Mouse (Mus musculus) left cerebral cortex, adult 18-20 months (tissue): ENCODE measurements around the gene Hist1h2bl. TPM values are rescaled to one million over a fixed set of nuclear protein-coding genes. Genes with fewer than 3 reads are reported as not detected.

Experiments used
- microRNA-seq, 2 experiments: library from miRNA; unstranded; fragments of <30 nt; microRNA quantifications; one replicate each; pipeline ENCODE4 v1.2.0; 2021
- total RNA-seq, 2 experiments: library from RNA; stranded (reverse); gene quantifications; 2 replicates each; pipeline ENCODE4 v1.2.3; 2021

The Hist1h2bl gene
- total RNA-seq, 2 experiments from 2014 or later, result 20.0 to 20.4 TPM

Small RNA genes within 50 kb of the gene (microRNA-seq; reads per million reads assigned to microRNA genes)
- 0 reads per million in 2 experiments for gene Gm44357
- 0 reads per million in 2 experiments for gene Gm44367
- 0 reads per million in 2 experiments for gene Gm44454

Other genes starting within 250 kb of the Hist1h2bl start
- under 1 TPM; 0.58 to 0.84 TPM for gene Nkapl, start 247.6 kb downstream of the Hist1h2bl start, total RNA-seq
- 1 to 10 TPM; 5.7 to 6.4 TPM for gene Zkscan4, start 237.2 kb downstream of the Hist1h2bl start, total RNA-seq
- not detected for gene Gm10065, start 236.7 kb downstream of the Hist1h2bl start, total RNA-seq
- gene AK157302, start 220.9 kb downstream of the Hist1h2bl start, total RNA-seq, result 10 to 100 TPM; 21.6 to 25.9 TPM
- gene Gm11273, start 214.7 kb downstream of the Hist1h2bl start, total RNA-seq, result 10 to 100 TPM; 60.5 to 66.3 TPM
- 10 to 100 TPM; 13.1 to 18.5 TPM for gene Zkscan8, start 185.0 kb downstream of the Hist1h2bl start, total RNA-seq
- not detected for gene Olfr1366, start 173.3 kb downstream of the Hist1h2bl start, total RNA-seq
- gene Olfr1535, start 156.2 kb downstream of the Hist1h2bl start, total RNA-seq, result not detected
- gene Olfr1364, start 134.4 kb downstream of the Hist1h2bl start, total RNA-seq, result not detected
- gene Olfr1362, start 102.1 kb downstream of the Hist1h2bl start, total RNA-seq, result not detected
- gene Olfr11, start 73.6 kb downstream of the Hist1h2bl start, total RNA-seq, result not detected
- gene Olfr1361, start 52.8 kb downstream of the Hist1h2bl start, total RNA-seq, result not detected
- gene Olfr1360, start 38.7 kb downstream of the Hist1h2bl start, total RNA-seq, result not detected
- gene Olfr1359, start 18.0 kb downstream of the Hist1h2bl start, total RNA-seq, result not detected
- gene Hist1h2ai, start 279 bp upstream of the Hist1h2bl start, total RNA-seq, result 10 to 100 TPM; 20.3 to 34.8 TPM
- gene Hist1h3h, start 1.5 kb upstream of the Hist1h2bl start, total RNA-seq, result 10 to 100 TPM; 57.9 to 62.6 TPM
- 1 to 10 TPM; 2.7 to 2.9 TPM for gene Hist1h2bm, start 5.9 kb upstream of the Hist1h2bl start, total RNA-seq
- gene Hist1h4j, start 18.9 kb upstream of the Hist1h2bl start, total RNA-seq, result 10 to 100 TPM; 21.0 to 22.9 TPM
- 100 to 1,000 TPM; 420 to 436 TPM for gene Hist1h4k, start 34.4 kb upstream of the Hist1h2bl start, total RNA-seq
- 10 to 100 TPM; 10.2 to 19.7 TPM for gene Hist1h2ak, start 37.7 kb upstream of the Hist1h2bl start, total RNA-seq
- 1 to 10 TPM; 6.3 to 9.2 TPM for gene Hist1h2bn, start 38.0 kb upstream of the Hist1h2bl start, total RNA-seq
- gene Hist1h1b, start 64.5 kb upstream of the Hist1h2bl start, total RNA-seq, result 1 to 10 TPM; 8.4 to 9.0 TPM
- gene Hist1h3i, start 67.2 kb upstream of the Hist1h2bl start, total RNA-seq, result 10 to 100 TPM; 65.2 to 77.9 TPM
- 1 to 10 TPM; 1.1 to 2.8 TPM for gene Hist1h2an, start 71.1 kb upstream of the Hist1h2bl start, total RNA-seq
- 1 to 10 TPM; 4.1 to 7.0 TPM for gene Hist1h2bp, start 71.3 kb upstream of the Hist1h2bl start, total RNA-seq
- 10 to 100 TPM; 23.2 to 34.4 TPM for gene Hist1h2bq, start 94.1 kb upstream of the Hist1h2bl start, total RNA-seq
- 1 to 10 TPM in 1 of 2 experiments, not detected in 1; 6.2 TPM for gene Hist1h2ao, start 94.3 kb upstream of the Hist1h2bl start, total RNA-seq
- 100 to 1,000 TPM; 252 to 307 TPM for gene Hist1h4m, start 95.6 kb upstream of the Hist1h2bl start, total RNA-seq
- 10 to 100 TPM; 48.9 to 61.1 TPM for gene Hist1h4n, start 116.1 kb upstream of the Hist1h2bl start, total RNA-seq
- 10 to 100 TPM; 27.2 to 27.7 TPM for gene Hist1h2ap, start 117.4 kb upstream of the Hist1h2bl start, total RNA-seq
- 10 to 100 TPM; 22.9 to 33.6 TPM for gene Hist1h2br, start 117.6 kb upstream of the Hist1h2bl start, total RNA-seq
- gene Zfp184, start 229.0 kb upstream of the Hist1h2bl start, total RNA-seq, result 1 to 10 TPM; 3.0 to 3.8 TPM